Mouse (Mus musculus): Measurements from ENCODE around the gene Dhx33. TPM values are rescaled to one million over a fixed set of nuclear protein-coding genes. Genes with fewer than 3 reads are reported as not detected.

The Dhx33 gene
- total and polyA plus RNA-seq, 2 experiments from 2014 or later = 6.3 to 20.6 TPM

GRCm38 (mm10) chr11:70970560-70971540, 33.4 kb downstream of the Dhx33 start:
- 14% methylated on average over 24 of the region's 24 CpGs for WGBS
- ATAC-seq (ENCODE audit: insufficient read depth, low read depth) = peak; percentile 6; the same call in 1 of the 2 replicates
- peak; percentile 39 for DNase-seq (ENCODE audit: low spot score)

GRCm38 (mm10) chr11:70969821-70970559, 34.2 kb downstream of the Dhx33 start, which contains the start of the genes Nup88 and Rpain:
Gene Nup88 (minus strand): TSS chr11:70969973.
Gene Rpain (plus strand): TSS chr11:70970213.
- Histone ChIP-seq H3K4me2 (ENCODE audit: low read depth, low read length) (peak within 1 kb of the TSS; percentile 94), H3K4me1 (ENCODE audit: control insufficient read depth, insufficient read depth) (peaks cover 9% of the 10 kb centered on the region), H3K9me3 (replicated peaks; ENCODE audit: control insufficient read depth, low read length) (no peaks in the 10 kb centered on the region), H3K27ac (ENCODE audit: low read depth) (peak within 1 kb of the TSS; percentile 88), H3K36me3 (replicated peaks; ENCODE audit: control insufficient read depth, insufficient read depth, low read length) (peaks cover 41% of the 10 kb centered on the region), H3K27me3 (ENCODE audit: control insufficient read depth, insufficient read depth, low read length) (no peaks in the 10 kb centered on the region), H3K9ac (replicated peaks; ENCODE audit: low read depth, low read length) (peak within 1 kb of the TSS; percentile 80), H3K4me3 (ENCODE audit: low read depth, low read length) (peak within 1 kb of the TSS; percentile 76)
- peak; percentile 97 for ATAC-seq (ENCODE audit: insufficient read depth, low read depth)
- peak; percentile 34; the same call in 1 of the 2 replicates for TF ChIP-seq EP300 (IDR thresholded peaks at IDR 0.05; ENCODE audit: low read depth)
- no peak for TF ChIP-seq CTCF (IDR thresholded peaks at IDR 0.05; ENCODE audit: low read depth)
- under 1% methylated on average over 43 of the region's 43 CpGs for WGBS
- peak; percentile 99 for DNase-seq (ENCODE audit: low spot score)

More at GRCm38 (mm10) chr11:70970560-70971540, 33.4 kb downstream of the Dhx33 start:
- no peak for TF ChIP-seq CTCF (IDR thresholded peaks at IDR 0.05; ENCODE audit: low read depth)
- no peak; the same call in 1 of the 2 replicates for TF ChIP-seq EP300 (IDR thresholded peaks at IDR 0.05; ENCODE audit: low read depth)
- Histone ChIP-seq H3K4me3 (ENCODE audit: low read depth, low read length) (peak overlapping the region; percentile 76), H3K27ac (ENCODE audit: low read depth) (peak overlapping the region; percentile 73), H3K9ac (replicated peaks; ENCODE audit: low read depth, low read length) (peak overlapping the region; percentile 66), H3K4me1 (ENCODE audit: control insufficient read depth, insufficient read depth) (peaks cover 9% of the 10 kb centered on the region), H3K36me3 (replicated peaks; ENCODE audit: control insufficient read depth, insufficient read depth, low read length) (peaks cover 41% of the 10 kb centered on the region), H3K27me3 (ENCODE audit: control insufficient read depth, insufficient read depth, low read length) (no peaks in the 10 kb centered on the region), H3K9me3 (replicated peaks; ENCODE audit: control insufficient read depth, low read length) (no peaks in the 10 kb centered on the region), H3K4me2 (ENCODE audit: low read depth, low read length) (peak overlapping the region; percentile 94)

- Histone ChIP-seq H3K9me3 (replicated peaks; ENCODE audit: control insufficient read depth, low read length) (no peaks in the 10 kb centered on the region), H3K36me3 (replicated peaks; ENCODE audit: control insufficient read depth, insufficient read depth, low read length) (peaks cover 42% of the 10 kb centered on the region), H3K4me1 (ENCODE audit: control insufficient read depth, insufficient read depth) (peaks cover 9% of the 10 kb centered on the region), H3K4me3 (ENCODE audit: low read depth, low read length) (peak overlapping the region; percentile 76), H3K27me3 (ENCODE audit: control insufficient read depth, insufficient read depth, low read length) (no peaks in the 10 kb centered on the region), H3K4me2 (ENCODE audit: low read depth, low read length) (peak overlapping the region; percentile 66), H3K27ac (ENCODE audit: low read depth) (peak overlapping the region; percentile 88), H3K9ac (replicated peaks; ENCODE audit: low read depth, low read length) (peak overlapping the region; percentile 80)
- TF ChIP-seq CTCF (IDR thresholded peaks at IDR 0.05; ENCODE audit: low read depth) = no peak
- WGBS = 0% methylated on average over 24 of the region's 25 CpGs
- DNase-seq (ENCODE audit: low spot score) (no peak), ATAC-seq (ENCODE audit: insufficient read depth, low read depth) (peak; percentile 4; the same call in 1 of the 2 replicates)
Observed at GRCm38 (mm10) chr11:70969271-70969794, 34.9 kb downstream of the Dhx33 start.

GRCm38 (mm10) chr11:70964222-70964907, 39.9 kb downstream of the Dhx33 start:
- ATAC-seq (ENCODE audit: insufficient read depth, low read depth) = no peak
- Histone ChIP-seq H3K36me3 (replicated peaks; ENCODE audit: control insufficient read depth, insufficient read depth, low read length) (peaks cover 71% of the 10 kb centered on the region), H3K27ac (ENCODE audit: low read depth) (no peak overlapping the region), H3K9ac (replicated peaks; ENCODE audit: low read depth, low read length) (no peak overlapping the region), H3K4me1 (ENCODE audit: control insufficient read depth, insufficient read depth) (peaks cover 5% of the 10 kb centered on the region), H3K4me3 (ENCODE audit: low read depth, low read length) (no peak overlapping the region), H3K27me3 (ENCODE audit: control insufficient read depth, insufficient read depth, low read length) (no peaks in the 10 kb centered on the region), H3K4me2 (ENCODE audit: low read depth, low read length) (no peak overlapping the region), H3K9me3 (replicated peaks; ENCODE audit: control insufficient read depth, low read length) (no peaks in the 10 kb centered on the region)
- DNase-seq (ENCODE audit: low spot score) = no peak
- 83% methylated on average over 4 of the region's 4 CpGs for WGBS
- no peak for TF ChIP-seq EP300 (IDR thresholded peaks at IDR 0.05; ENCODE audit: low read depth)
- TF ChIP-seq CTCF (IDR thresholded peaks at IDR 0.05; ENCODE audit: low read depth) = no peak
